Mouse (Mus musculus): ENCODE results near the gene C1qtnf3. TPM values are rescaled to one million over a fixed set of nuclear protein-coding genes. Genes with fewer than 3 reads are reported as not detected.
A peak's percentile ranks its signal among the peaks of the same experiment; 100 is the strongest.

C1qtnf3 gene
- under 1 TPM; 0.16 to 0.36 TPM for total RNA-seq (2021)

DNA sequence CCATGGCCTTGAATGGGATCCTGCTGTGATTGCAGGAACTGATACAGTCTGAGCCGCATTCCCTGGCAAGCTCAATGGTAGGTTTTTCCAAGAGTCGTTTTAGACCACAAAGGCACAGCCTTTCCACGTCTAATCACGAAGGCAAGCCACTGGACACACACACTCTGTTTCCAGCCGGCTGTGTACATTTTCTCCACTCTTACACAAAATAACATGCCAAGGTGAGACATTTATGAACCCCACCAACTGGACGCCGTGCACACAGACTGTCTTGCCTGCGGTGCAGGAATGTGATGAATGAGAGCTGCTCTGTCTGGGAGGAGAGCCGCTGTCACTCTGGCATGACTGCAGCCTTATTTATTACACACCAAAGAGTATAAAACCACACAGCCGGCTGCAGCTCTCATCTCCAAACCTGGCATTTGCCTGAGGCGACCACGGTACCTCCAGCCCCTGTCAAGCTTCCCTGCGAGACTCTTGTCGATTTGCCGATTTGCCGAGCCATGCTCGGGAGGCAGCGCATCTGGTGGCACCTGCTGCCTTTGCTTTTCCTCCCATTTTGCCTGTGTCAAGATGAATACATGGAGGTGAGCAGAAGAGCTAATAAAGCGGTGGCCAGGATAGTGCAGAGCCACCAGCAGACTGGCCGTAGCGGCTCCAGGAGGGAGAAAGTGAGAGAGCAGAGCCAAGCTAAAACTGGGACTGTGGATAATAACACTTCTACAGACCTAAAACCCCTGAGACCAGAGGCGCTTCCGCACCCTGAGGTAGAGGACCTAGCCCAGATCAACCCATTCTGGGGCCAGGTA, at the start of gene C1qtnf3:
Gene C1qtnf3, plus strand, starts transcription at position 382 of the 809 bp plus-strand sequence.
- peak; percentile 12 for DNase-seq
- intact Hi-C loops (cut with DNase I): no loop called here

DNA sequence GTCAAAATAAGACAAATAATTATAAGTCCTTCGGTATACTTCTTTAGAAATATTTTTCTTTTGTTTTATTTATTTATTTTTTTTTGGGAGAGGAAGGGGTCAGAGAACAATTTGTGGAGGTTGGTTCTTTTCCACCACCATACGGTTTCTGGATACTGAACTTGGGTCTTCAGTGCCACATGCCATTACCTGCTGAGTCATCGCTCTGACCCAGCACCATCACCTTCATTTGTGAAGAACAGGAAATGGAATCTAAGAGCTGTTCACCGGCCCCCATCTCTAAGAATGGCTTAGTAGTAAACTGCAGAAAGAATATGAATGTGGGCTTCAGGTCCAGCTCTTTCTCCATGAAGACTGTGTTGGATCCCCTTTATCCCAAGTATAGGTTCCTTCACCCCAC, 49.8 kb upstream of the C1qtnf3 start:
- intact Hi-C loops (cut with DNase I): loop anchor here (5.0 kb wide), 1 partner anchor 400 kb away; no protein-coding TSS in a partner anchor

DNA sequence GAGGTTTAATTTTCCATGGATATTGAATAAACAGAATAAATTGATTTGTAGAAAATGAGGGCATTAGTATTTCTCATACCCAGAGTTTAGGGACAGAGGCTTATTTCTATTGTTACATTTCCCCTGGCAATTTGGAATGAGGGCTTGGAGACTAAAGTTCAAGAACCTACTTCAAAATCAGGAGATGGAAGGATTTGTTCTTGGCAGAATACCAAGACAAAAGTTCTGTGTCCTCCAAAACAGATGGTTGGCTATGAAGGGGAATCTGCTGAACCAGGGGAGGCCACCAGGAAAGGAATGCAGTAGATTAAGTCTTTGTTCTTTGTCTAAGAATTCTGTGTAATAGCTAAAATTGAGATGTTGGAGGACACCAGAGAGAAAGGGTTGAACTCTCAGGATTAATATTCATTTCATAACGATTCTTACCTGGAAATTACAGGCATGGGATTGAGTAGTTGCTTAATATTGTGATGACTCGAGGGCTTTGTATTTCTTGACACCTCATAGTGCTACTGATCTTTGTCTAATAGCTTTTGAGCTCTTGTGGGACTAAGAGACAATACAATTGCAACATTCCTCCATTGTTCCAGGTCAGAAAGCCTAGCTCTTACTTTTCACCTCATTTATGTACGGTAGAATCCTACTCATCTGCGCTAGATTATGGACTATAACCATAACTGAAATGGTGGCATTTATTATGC, 35.4 kb upstream of the C1qtnf3 start:
- no peak for DNase-seq
- intact Hi-C loops (cut with DNase I): no loop called here

More for the DNA sequence above, 49.8 kb upstream of the C1qtnf3 start:
- no peak for DNase-seq

DNA sequence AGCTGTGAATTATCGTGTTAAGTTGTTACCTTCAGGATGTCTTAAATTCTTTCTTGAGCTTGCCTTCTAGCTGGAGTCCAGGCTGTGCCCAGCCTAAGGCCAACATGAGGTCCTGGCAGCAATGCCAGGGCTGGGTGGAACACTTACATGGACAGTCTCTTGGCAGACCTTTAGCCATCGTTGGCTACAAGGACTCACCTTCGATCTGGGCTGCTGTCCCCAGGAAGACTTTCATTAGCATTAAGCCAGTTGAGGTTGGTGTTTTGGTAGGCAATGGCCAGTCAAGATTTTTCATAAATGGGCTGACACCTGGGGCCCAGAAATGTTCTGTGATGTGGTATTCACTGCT, 34.8 kb upstream of the C1qtnf3 start:
- intact Hi-C loops (cut with DNase I): no loop called here
- no peak for DNase-seq

DNA sequence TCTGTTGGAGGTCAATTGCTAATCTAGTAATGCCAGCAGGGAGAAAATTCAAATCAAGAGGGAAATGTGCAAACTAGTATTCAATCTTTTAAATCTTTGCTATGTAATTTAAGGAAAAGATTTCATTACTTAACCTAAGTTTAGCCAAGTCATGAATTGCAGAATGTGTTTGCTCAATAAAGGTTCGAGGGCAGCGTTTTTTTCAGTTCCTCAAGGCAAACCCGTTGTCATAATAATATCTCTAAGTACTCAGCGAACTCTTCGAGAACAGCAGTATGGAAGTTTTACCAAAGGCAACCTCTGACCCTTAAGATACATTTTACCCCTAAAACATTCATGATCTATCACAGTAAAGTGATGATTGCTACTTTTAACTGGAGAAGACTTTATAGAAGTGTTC, 31.9 kb upstream of the C1qtnf3 start:
- DNase-seq: no peak
- intact Hi-C loops (cut with DNase I): loop anchor here (2.0 to 10.0 kb wide), 2 partner anchors 115 to 461 kb away; partner anchors contain the start of gene Rxfp3

DNA sequence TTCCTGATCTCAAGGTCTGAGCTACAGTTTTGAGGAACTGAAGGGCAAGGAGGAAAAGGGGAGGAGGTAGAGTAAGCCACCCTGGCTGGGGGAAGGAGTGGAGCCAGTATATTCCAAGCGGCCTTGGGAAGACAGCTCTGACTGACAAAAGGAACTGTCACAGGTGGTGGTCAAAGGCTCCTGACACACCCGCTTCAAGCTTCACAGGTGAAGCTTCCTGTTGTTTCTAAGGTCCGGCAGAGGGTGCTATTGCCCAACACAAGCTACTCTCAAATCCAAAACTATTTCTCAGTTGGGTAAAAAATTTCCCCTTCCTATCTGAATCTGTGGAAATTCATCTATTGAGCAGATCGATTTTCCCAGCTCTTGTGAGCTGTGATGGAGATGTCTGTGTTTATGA, 31.1 kb upstream of the C1qtnf3 start:
- DNase-seq: no peak
- intact Hi-C loops (cut with DNase I): loop anchor here (2.0 to 10.0 kb wide), 2 partner anchors 114 to 460 kb away; partner anchors contain the start of gene Rxfp3

DNA sequence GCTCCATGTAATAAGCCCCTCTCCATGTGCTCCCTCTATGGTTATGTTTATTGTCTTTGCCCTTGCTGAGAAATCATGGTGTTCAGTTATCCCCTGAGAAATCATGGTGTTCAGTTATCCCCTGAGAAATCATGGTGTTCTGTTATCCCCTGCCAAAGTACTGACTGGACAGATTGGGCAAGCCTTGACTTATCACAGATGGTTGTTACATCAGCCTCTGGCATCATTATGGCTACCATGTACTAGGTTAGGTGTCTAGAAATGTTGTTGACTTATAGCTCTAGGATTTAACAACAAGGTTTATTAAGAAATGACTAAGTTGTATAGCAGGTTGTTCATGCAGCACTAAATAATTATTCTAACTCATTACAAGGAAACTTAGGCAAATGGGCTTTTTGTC, 30.1 kb upstream of the C1qtnf3 start:
- intact Hi-C loops (cut with DNase I): loop anchor here (10.0 kb wide), 1 partner anchor 113 kb away; the partner anchor contains the start of gene Rxfp3
- no peak for DNase-seq

DNA sequence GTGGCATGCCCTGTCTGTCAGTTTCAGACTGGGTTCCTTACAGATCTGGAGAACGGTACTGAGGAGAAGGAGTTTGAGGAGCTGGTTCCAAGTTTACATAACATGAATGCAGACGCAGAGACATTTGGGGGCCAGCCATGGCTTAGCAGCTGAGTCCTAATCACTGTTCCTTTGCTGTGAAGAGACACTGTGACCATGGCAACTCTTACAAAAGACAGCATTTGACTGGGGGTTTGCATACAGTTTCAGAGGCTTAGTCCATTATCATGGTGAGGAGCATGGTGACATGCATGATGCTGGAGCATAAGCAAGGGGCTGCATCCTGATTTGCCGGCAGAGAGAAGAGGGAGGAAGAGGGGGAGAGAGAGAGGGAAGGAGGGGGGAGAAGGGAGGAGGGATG, 29.6 kb upstream of the C1qtnf3 start:
- peak; percentile 11 for DNase-seq
- intact Hi-C loops (cut with DNase I): loop anchor here (10.0 kb wide), 1 partner anchor 112 kb away; the partner anchor contains the start of gene Rxfp3

DNA sequence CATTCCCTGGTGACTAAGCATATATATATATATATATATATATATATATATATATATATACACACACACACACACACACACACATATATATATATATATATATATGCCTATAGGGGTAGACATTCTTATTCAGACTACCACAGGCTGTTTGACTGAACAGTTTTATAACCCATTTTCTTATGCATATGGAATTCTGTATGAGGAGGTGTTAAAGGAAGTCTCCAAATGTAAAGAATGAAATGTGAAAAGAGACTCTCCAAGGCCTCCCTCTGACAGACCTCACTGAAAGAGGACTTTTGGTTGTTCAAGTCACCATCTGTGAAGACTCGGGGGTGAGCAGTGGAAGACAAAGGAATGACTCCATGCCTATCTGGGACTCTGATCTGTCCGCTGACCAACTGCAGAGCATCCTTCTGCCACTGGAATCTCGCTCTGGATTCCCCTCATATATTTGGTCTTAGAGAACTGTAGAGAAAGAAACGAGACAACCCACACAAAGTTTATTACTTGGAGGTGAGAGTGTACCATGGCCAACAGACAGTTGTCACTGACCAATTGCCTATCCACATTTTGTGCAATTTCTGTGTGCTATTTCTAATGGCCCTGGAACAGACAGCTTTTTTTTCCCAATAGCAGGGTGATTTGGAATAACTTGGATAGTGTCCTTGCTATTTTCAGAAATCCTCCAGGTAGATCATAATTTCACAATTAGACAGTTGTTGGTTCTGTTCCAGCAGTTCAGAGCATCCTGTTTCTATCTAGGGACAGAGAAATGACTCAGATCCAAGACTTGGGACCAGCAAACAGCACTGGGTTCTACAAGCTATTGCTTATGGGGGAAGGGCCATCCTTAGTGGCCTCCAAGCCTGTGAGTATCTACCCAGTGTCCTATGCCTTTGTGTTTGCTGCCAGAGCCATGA, 28.8 kb upstream of the C1qtnf3 start:
- intact Hi-C loops (cut with DNase I): loop anchor here (10.0 kb wide), 1 partner anchor 111 kb away; the partner anchor contains the start of gene Rxfp3
- DNase-seq: no peak

DNA sequence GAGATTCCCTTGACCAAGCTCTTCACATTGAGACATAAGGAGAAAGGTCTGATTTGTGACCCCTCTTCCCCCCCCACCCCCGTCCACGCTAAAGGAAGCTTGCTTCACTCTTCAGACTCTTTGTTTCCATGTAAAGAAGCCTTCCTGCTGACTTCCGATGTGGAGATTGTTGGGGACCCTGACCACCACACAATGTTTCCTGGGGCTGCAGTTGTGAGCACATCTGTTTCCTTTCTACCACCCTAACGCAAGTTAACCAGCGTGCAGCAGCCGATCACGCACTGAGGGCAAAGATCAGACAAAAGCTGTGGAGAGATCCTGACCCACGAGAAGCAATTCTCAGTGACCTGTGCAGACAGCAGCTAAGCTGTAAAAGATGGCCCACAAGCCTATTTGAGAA, 24.8 kb upstream of the C1qtnf3 start:
- intact Hi-C loops (cut with DNase I): loop anchor here (10.0 kb wide), 1 partner anchor 107 kb away; the partner anchor contains the start of gene Rxfp3
- no peak for DNase-seq

DNA sequence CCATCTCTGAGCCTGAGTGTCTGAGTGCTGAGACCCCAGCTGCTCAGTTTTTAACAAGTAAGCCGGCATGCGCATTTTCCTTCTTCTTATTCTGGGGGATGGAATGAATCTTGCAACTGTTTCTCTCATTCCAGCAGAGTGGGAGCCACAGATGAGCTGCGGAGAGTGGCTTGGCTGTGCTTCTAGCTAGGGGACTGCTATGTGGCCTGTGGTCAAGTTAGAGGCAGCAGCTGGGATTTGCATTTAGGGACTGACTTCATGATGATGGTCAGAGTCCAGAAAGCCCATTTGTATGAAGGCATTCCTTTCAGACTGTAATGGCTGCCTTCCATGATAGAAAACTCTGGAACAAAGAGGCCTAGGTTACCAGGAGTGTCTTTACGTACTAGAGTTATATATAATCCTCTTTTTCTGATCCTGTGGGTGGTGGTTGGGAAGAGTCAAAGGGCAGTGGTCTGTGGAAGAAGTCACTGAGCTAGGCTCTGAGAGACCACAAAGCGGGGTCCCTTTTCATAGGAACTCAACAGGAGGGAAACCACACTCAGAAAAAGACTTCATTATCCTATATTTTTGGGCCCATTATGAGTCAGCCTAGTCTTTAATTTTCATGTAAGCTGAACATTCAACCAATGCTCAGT, 23.4 kb upstream of the C1qtnf3 start:
- DNase-seq: no peak
- intact Hi-C loops (cut with DNase I): loop anchor here (10.0 kb wide), 1 partner anchor 106 kb away; the partner anchor contains the start of gene Rxfp3

DNA sequence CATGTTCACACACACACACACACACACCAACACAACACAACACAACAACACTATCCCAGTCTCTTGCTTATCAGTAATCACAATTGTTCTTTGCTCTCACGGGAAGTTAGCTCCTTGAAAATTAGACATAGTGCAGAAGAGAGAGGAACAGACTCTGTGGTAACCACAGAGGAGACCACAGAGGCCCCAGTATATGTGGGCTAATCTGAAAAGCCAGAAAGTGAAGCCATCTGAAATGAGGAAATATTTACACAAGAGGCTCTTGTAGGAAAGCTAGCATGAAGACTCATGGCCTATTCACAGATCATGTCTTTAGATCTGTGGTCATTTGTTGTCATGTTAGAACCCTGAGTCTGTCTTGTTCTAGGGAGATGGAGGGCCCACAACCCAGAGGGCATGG, 18.2 kb upstream of the C1qtnf3 start:
- no peak for DNase-seq
- intact Hi-C loops (cut with DNase I): no loop called here

DNA sequence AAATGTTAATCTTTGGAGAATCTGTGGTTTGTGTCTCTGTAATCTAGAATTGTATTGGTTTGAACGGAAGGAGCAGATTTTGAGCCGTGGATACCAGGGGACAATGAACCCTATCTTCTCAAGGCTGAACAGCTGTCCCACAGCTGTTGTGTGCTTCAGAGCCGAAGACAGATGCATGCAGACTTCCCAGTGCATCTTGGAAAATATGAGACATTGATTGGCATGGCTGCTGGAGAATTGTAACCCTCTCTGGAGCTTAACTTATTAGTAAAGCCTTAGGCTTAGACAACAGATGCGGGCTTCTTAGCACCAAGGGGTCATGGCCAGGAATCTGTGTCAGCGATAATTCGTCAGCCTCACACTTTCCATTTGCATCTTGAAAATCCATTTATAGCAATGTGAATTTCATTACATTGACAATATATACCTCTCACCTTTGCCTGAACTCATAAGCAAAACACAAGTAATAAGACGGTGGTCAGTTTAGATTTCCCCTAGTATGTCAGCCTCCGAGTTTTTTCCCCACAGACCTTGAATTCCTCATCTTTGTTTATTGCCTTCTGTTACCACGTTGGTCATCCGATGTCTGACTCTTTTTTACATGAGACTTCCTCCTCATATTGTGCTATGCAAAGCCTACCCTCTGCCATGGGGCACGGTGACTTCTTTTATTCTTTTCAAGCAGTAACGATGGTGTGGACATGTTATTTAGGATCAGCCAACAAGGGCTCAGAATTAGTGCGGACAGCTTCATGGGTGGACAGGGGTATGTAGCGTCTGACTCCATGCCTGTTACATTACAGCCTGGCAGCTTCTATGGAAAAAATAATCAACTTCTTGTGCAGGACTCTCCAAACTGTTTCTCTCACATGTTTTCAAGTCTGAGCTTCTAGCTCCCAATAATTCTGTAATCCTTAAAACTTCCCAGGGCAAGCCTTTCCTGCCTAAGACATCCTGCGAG, 11.7 kb upstream of the C1qtnf3 start:
- intact Hi-C loops (cut with DNase I): no loop called here

DNA sequence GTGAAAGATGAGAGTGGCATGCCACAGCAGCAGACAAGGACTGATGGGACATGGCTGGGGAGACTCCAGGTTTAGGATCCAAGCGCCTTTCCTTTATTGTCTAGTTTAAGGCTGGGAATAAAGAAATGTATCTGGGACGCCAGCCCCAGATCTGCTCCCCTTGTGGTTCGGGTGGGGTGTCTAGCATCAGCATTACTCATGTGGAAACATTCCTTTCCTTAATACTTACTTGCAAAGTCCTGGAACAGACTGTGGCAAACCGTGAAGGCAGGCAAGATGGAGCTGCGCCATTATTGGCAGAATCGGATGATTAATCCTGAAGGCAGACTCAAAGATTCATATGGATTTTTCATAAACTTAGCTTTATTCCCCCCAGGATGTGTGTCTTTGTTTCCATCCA, 10.2 kb upstream of the C1qtnf3 start:
- intact Hi-C loops (cut with DNase I): no loop called here
- no peak for DNase-seq

More for the DNA sequence above, 11.7 kb upstream of the C1qtnf3 start:
- DNase-seq: no peak

DNA sequence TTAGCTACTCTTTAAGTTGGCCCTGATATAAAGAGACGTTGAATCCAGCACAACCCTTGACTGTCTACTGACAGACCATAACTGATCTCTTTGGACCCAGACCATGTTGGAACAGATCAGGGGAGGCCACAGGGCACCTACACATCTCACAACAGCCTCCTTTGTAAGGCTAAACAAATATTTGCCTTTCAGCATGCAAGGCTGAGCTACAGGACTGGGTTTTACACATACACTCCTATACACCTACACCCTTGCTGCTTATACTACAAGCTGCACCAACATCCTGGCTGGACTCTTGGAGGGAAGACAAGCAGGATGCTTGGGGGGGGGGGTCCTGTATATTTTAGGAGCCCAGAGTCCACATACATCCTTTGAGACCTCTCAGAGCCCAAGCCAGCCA, 4.3 kb upstream of the C1qtnf3 start:
- intact Hi-C loops (cut with DNase I): no loop called here

DNA sequence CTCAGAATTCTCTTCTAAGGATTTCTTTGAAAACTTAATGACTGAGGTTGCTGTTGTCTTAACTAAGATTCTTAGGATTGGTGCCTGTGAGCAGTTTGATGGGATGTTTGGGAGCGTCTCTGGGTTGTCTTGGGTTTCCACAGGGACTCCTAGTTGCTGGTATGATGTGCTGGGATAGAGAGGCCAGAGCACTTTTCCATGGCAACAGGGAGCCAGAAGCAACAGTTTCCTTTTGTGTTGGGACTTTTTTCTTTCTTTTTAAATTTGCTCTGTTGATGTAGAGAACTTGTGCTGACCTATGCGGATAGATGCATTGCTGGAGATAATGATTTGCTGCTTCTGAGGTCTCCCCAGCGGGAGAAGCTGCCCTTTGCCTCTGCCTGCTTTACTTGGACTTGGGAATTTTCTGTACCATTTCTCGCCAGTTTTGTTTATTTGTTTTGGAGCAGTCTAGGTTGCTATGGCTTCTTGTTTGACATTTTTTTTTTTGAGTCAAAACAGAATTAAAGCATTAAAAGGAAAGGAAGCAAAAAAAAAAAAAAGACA, 701 bp downstream of the C1qtnf3 start:
- no peak for DNase-seq
- intact Hi-C loops (cut with DNase I): no loop called here

More for the DNA sequence above, 4.3 kb upstream of the C1qtnf3 start:
- no peak for DNase-seq

DNA sequence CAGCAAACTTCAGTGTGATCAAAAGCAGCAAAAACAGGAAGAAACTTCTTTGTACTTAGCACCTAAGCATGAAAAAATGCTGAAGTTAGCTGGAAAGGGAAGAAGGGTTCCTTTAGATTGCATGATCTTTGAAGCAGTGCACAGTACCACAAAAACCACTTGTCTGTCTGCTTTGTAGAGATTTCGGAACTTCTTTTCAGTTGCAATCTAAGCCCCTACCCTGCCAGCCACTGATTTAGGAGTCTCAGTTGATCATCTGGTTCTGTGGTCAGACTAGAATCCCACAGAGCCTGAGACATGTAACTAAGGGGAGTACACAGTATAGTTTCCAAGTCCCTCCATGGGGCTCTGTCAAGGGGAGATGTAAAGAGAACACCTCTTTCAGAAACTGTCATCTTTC, 1.3 kb downstream of the C1qtnf3 start:
- DNase-seq: no peak
- intact Hi-C loops (cut with DNase I): no loop called here

DNA sequence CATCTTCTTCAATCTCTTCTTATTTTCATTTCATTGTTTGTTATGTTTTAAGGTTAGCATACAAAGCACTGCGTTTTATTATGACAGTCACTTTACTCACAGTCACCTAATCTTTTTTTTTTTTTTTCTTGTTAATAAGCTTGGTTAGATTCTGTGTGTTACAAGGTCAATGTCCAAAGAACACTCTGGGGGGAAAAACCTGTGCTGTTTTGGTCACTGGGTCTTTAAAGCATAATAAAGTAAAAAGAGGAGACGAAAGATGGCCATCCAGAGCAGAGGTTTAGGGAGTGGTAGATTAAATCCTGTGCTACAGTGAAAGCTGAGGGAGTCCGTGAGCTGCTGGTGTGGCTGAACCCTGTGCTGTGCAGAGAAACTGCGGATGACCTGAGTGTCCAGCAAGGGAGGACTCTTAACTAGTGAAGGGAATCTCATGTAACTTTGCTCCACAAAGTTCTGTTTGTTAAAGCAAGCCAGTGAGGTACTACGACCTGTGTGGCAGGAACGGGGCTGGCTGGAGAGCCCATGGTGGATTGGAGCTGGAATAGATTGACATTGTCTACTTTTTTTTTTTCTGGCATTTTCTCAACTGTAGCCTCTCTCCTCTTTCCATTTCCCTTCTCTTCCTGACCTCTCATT, 2.4 kb downstream of the C1qtnf3 start:
- DNase-seq: no peak
- intact Hi-C loops (cut with DNase I): no loop called here

Data from left cerebral cortex, postnatal 4 days (tissue).